Mouse (Mus musculus): ENCODE data around the gene Tpcn1. TPM values are rescaled to one million over a fixed set of nuclear protein-coding genes. Genes with fewer than 3 reads are reported as not detected.

The Tpcn1 gene
- polyA plus RNA-seq, 1 experiment from 2014 or later, result 14.5 TPM

GRCm38 (mm10) chr5:120548236-120548850, 40.1 kb downstream of the Tpcn1 start:
- no peak overlapping the region for H3K4me2 ChIP-seq (ENCODE audit: low read depth, low read length, severe bottlenecking)
- H3K27ac ChIP-seq (ENCODE audit: low read depth, low read length), result no peak overlapping the region
- DNase-seq (ENCODE audit: low spot score) (no peak), ATAC-seq (replicated peaks; ENCODE audit: low FRiP score) (no peak)
- H3K4me3 ChIP-seq (ENCODE audit: low read depth, low read length), result no peak overlapping the region
- no peaks in the 10 kb centered on the region for H3K36me3 ChIP-seq (ENCODE audit: control insufficient read depth, insufficient read depth, low read length)
- no peaks in the 10 kb centered on the region for H3K9me3 ChIP-seq (ENCODE audit: control insufficient read depth, low read length)
- no peaks in the 10 kb centered on the region for H3K4me1 ChIP-seq (replicated peaks; ENCODE audit: control insufficient read depth, insufficient read depth, low read length)
- H3K9ac ChIP-seq (ENCODE audit: low read length), result no peak overlapping the region
- 78% methylated on average over 11 of the region's 11 CpGs for WGBS
- no peaks in the 10 kb centered on the region for H3K27me3 ChIP-seq (ENCODE audit: control insufficient read depth, insufficient read depth, low read length)

- no peaks in the 10 kb centered on the region for H3K9me3 ChIP-seq (ENCODE audit: control insufficient read depth, low read length)
- 77% methylated on average over 4 of the region's 5 CpGs for WGBS
- H3K36me3 ChIP-seq (ENCODE audit: control insufficient read depth, insufficient read depth, low read length), result no peaks in the 10 kb centered on the region
- no peak overlapping the region for H3K9ac ChIP-seq (ENCODE audit: low read length)
- H3K4me3 ChIP-seq (ENCODE audit: low read depth, low read length), result no peak overlapping the region
- H3K4me2 ChIP-seq (ENCODE audit: low read depth, low read length, severe bottlenecking), result no peak overlapping the region
- DNase-seq (ENCODE audit: low spot score) (no peak), ATAC-seq (replicated peaks; ENCODE audit: low FRiP score) (no peak)
- H3K27me3 ChIP-seq (ENCODE audit: control insufficient read depth, insufficient read depth, low read length), result no peaks in the 10 kb centered on the region
- H3K27ac ChIP-seq (ENCODE audit: low read depth, low read length), result no peak overlapping the region
- peaks cover 3% of the 10 kb centered on the region; the same call in 1 of the 2 replicates for H3K4me1 ChIP-seq (replicated peaks; ENCODE audit: control insufficient read depth, insufficient read depth, low read length)
Observed at GRCm38 (mm10) chr5:120536632-120537031, 51.8 kb downstream of the Tpcn1 start.

- H3K4me2 ChIP-seq (ENCODE audit: low read depth, low read length, severe bottlenecking), result no peak overlapping the region
- no peak for DNase-seq (ENCODE audit: low spot score)
- no peak overlapping the region for H3K27ac ChIP-seq (ENCODE audit: low read depth, low read length)
- no peak overlapping the region for H3K4me3 ChIP-seq (ENCODE audit: low read depth, low read length)
- H3K4me1 ChIP-seq (replicated peaks; ENCODE audit: control insufficient read depth, insufficient read depth, low read length), result peaks cover 3% of the 10 kb centered on the region; the same call in 1 of the 2 replicates
- H3K9ac ChIP-seq (ENCODE audit: low read length), result no peak overlapping the region; the same call in 1 of the 2 replicates
- H3K9me3 ChIP-seq (ENCODE audit: control insufficient read depth, low read length), result no peaks in the 10 kb centered on the region
- WGBS, result 82% methylated on average over 13 of the region's 13 CpGs
- ATAC-seq (replicated peaks; ENCODE audit: low FRiP score), result no peak
- H3K27me3 ChIP-seq (ENCODE audit: control insufficient read depth, insufficient read depth, low read length), result no peaks in the 10 kb centered on the region
- H3K36me3 ChIP-seq (ENCODE audit: control insufficient read depth, insufficient read depth, low read length), result no peaks in the 10 kb centered on the region
Observed at GRCm38 (mm10) chr5:120536046-120536445, 52.4 kb downstream of the Tpcn1 start.

GRCm38 (mm10) chr5:120534686-120535075, 53.8 kb downstream of the Tpcn1 start:
- Histone ChIP-seq H3K9me3 (ENCODE audit: control insufficient read depth, low read length) (no peaks in the 10 kb centered on the region), H3K27ac (ENCODE audit: low read depth, low read length) (no peak overlapping the region), H3K4me2 (ENCODE audit: low read depth, low read length, severe bottlenecking) (no peak overlapping the region), H3K36me3 (ENCODE audit: control insufficient read depth, insufficient read depth, low read length) (no peaks in the 10 kb centered on the region), H3K4me3 (ENCODE audit: low read depth, low read length) (no peak overlapping the region), H3K4me1 (replicated peaks; ENCODE audit: control insufficient read depth, insufficient read depth, low read length) (peaks cover 3% of the 10 kb centered on the region; the same call in 1 of the 2 replicates), H3K9ac (ENCODE audit: low read length) (no peak overlapping the region), H3K27me3 (ENCODE audit: control insufficient read depth, insufficient read depth, low read length) (no peaks in the 10 kb centered on the region)
- DNase-seq (ENCODE audit: low spot score) (no peak), ATAC-seq (replicated peaks; ENCODE audit: low FRiP score) (no peak)
- 40% methylated on average over 2 of the region's 2 CpGs for WGBS

GRCm38 (mm10) chr5:120534071-120534685, 54.3 kb downstream of the Tpcn1 start:
- Histone ChIP-seq H3K27ac (ENCODE audit: low read depth, low read length) (no peak overlapping the region), H3K9me3 (ENCODE audit: control insufficient read depth, low read length) (no peaks in the 10 kb centered on the region), H3K4me2 (ENCODE audit: low read depth, low read length, severe bottlenecking) (no peak overlapping the region), H3K4me1 (replicated peaks; ENCODE audit: control insufficient read depth, insufficient read depth, low read length) (peaks cover 3% of the 10 kb centered on the region; the same call in 1 of the 2 replicates), H3K36me3 (ENCODE audit: control insufficient read depth, insufficient read depth, low read length) (no peaks in the 10 kb centered on the region), H3K4me3 (ENCODE audit: low read depth, low read length) (no peak overlapping the region), H3K27me3 (ENCODE audit: control insufficient read depth, insufficient read depth, low read length) (no peaks in the 10 kb centered on the region), H3K9ac (ENCODE audit: low read length) (no peak overlapping the region)
- ATAC-seq (replicated peaks; ENCODE audit: low FRiP score) (no peak), DNase-seq (ENCODE audit: low spot score) (no peak)
- 60% methylated on average over 15 of the region's 15 CpGs for WGBS

- no peak overlapping the region for H3K27ac ChIP-seq (ENCODE audit: low read depth, low read length)
- 89% methylated on average over 8 of the region's 8 CpGs for WGBS
- H3K27me3 ChIP-seq (ENCODE audit: control insufficient read depth, insufficient read depth, low read length), result no peaks in the 10 kb centered on the region
- H3K4me1 ChIP-seq (replicated peaks; ENCODE audit: control insufficient read depth, insufficient read depth, low read length), result peaks cover 3% of the 10 kb centered on the region; the same call in 1 of the 2 replicates
- ATAC-seq (replicated peaks; ENCODE audit: low FRiP score) (no peak), DNase-seq (ENCODE audit: low spot score) (no peak)
- no peak overlapping the region for H3K4me3 ChIP-seq (ENCODE audit: low read depth, low read length)
- H3K36me3 ChIP-seq (ENCODE audit: control insufficient read depth, insufficient read depth, low read length), result no peaks in the 10 kb centered on the region
- H3K4me2 ChIP-seq (ENCODE audit: low read depth, low read length, severe bottlenecking), result no peak overlapping the region
- H3K9me3 ChIP-seq (ENCODE audit: control insufficient read depth, low read length), result no peaks in the 10 kb centered on the region
- no peak overlapping the region for H3K9ac ChIP-seq (ENCODE audit: low read length)
Observed at GRCm38 (mm10) chr5:120531631-120532030, 56.8 kb downstream of the Tpcn1 start.

- Histone ChIP-seq H3K4me3 (ENCODE audit: low read depth, low read length) (no peak overlapping the region), H3K36me3 (ENCODE audit: control insufficient read depth, insufficient read depth, low read length) (no peaks in the 10 kb centered on the region), H3K27me3 (ENCODE audit: control insufficient read depth, insufficient read depth, low read length) (no peaks in the 10 kb centered on the region), H3K27ac (ENCODE audit: low read depth, low read length) (no peak overlapping the region), H3K9ac (ENCODE audit: low read length) (no peak overlapping the region), H3K4me1 (replicated peaks; ENCODE audit: control insufficient read depth, insufficient read depth, low read length) (no peaks in the 10 kb centered on the region), H3K9me3 (ENCODE audit: control insufficient read depth, low read length) (no peaks in the 10 kb centered on the region), H3K4me2 (ENCODE audit: low read depth, low read length, severe bottlenecking) (no peak overlapping the region)
- ATAC-seq (replicated peaks; ENCODE audit: low FRiP score), result no peak
- DNase-seq (ENCODE audit: low spot score), result no peak
- WGBS, result 91% methylated on average over 18 of the region's 20 CpGs
Observed at GRCm38 (mm10) chr5:120527296-120527964, 61.0 kb downstream of the Tpcn1 start.

- no peak for ATAC-seq (replicated peaks; ENCODE audit: low FRiP score)
- Histone ChIP-seq H3K4me2 (ENCODE audit: low read depth, low read length, severe bottlenecking) (no peak overlapping the region), H3K9me3 (ENCODE audit: control insufficient read depth, low read length) (no peaks in the 10 kb centered on the region), H3K27ac (ENCODE audit: low read depth, low read length) (no peak overlapping the region), H3K4me3 (ENCODE audit: low read depth, low read length) (no peak overlapping the region), H3K9ac (ENCODE audit: low read length) (no peak overlapping the region), H3K4me1 (replicated peaks; ENCODE audit: control insufficient read depth, insufficient read depth, low read length) (no peaks in the 10 kb centered on the region), H3K27me3 (ENCODE audit: control insufficient read depth, insufficient read depth, low read length) (no peaks in the 10 kb centered on the region), H3K36me3 (ENCODE audit: control insufficient read depth, insufficient read depth, low read length) (no peaks in the 10 kb centered on the region)
- 78% methylated on average over 11 of the region's 11 CpGs for WGBS
- DNase-seq (ENCODE audit: low spot score), result no peak
Observed at GRCm38 (mm10) chr5:120526311-120526710, 62.2 kb downstream of the Tpcn1 start.
